ENCODE assay signal across 20 mouse cellular contexts in the genomic region with DNA sequence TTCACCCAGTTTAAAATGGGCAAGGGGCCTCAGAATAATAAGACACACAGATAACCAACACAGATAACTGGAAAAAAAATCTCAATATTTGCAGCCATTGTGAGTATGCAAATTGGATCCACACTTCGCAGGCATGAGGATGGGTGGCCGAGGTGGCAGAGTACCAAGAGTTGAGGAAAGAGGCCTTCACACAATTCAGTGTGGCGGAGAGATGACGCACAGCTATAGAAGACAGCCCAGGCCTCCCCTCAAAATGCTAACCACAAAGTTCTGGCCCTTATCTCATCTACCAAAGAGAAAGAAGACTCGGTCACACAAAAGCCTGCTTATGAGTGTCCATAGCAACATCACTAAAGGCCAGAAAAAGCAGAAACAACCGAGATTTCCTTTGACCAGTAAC.
"Had no signal": no experiment of that assay in that cellular context is flagged by ENCODE, and none has a peak within 500 bp of the region (broad histone marks: within the 10 kb centered on the region; RNA-seq: fewer than 3 reads in every experiment).

No protein-coding gene starts in this region.

- H3K4me2 ChIP-seq: lung, embryonic 14.5 days; midbrain, embryonic 13.5 days; midbrain, embryonic 15.5 days; neural tube, embryonic 13.5 days; neural tube, embryonic 15.5 days had no signal

- DNase-seq: lung, adult 18-20 months; lung, embryonic 14.5 days; lung, postnatal 10 days; lung, postnatal 4 days; retina, postnatal 1 day; right cerebral cortex, adult 18-20 months; right cerebral cortex, postnatal 25 days; right cerebral cortex, postnatal 4 days; spleen, adult 18-20 months; thymus, adult 18-20 months; thymus, postnatal 25 days; thymus, postnatal 4 days had no signal

- H3K27me3 ChIP-seq: megakaryocyte, embryonic 14.5 days; midbrain, embryonic 13.5 days; midbrain, embryonic 15.5 days; neural tube, embryonic 13.5 days; neural tube, embryonic 15.5 days had no signal

- H3K9ac ChIP-seq: liver, embryonic 14.5 days; lung, embryonic 14.5 days; midbrain, embryonic 13.5 days; midbrain, embryonic 15.5 days; neural tube, embryonic 13.5 days; neural tube, embryonic 15.5 days had no signal

- H3K27ac ChIP-seq: liver, embryonic 14.5 days; midbrain, embryonic 10.5 days; midbrain, embryonic 13.5 days; midbrain, embryonic 15.5 days; neural tube, embryonic 13.5 days; neural tube, embryonic 15.5 days had no signal

- H3K4me3 ChIP-seq: megakaryocyte, embryonic 14.5 days; midbrain, embryonic 10.5 days; midbrain, embryonic 13.5 days; midbrain, embryonic 15.5 days; myocyte; neural tube, embryonic 13.5 days; neural tube, embryonic 15.5 days had no signal

- ATAC-seq: midbrain, embryonic 13.5 days; midbrain, embryonic 15.5 days had no signal

- H3K4me1 ChIP-seq: megakaryocyte, embryonic 14.5 days; midbrain, embryonic 10.5 days; midbrain, embryonic 13.5 days; midbrain, embryonic 15.5 days; neural tube, embryonic 13.5 days; neural tube, embryonic 15.5 days had no signal

- H3K36me3 ChIP-seq: midbrain, embryonic 10.5 days; midbrain, embryonic 15.5 days; neural tube, embryonic 13.5 days; neural tube, embryonic 15.5 days had no signal
